In the genomic region with DNA sequence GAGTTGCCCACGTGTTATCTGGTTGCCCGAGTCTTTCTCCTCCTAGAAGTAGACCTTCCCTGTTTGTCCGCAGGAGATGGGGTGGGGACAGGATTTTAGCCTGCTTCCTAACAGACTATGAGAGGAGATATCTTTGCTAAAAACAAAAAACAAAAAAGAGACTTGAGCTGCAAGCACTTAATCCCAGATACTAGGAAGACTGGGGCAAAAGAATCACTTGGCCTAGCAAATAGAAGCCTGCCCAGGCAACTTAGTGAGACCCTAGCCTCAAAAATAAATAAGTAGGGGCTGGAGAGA, we compare ENCODE assay signal across 10 mouse cellular contexts. TPM values are rescaled to one million over a fixed set of nuclear protein-coding genes. Genes with fewer than 3 reads are reported as not detected.
DNase-seq lines count a peak whose midpoint lies in the region; ATAC-seq lines count a peak whose summit lies in the region.
"Had no signal": no experiment of that assay in that cellular context is flagged by ENCODE, and none has a peak within 500 bp of the region (broad histone marks: within the 10 kb centered on the region; RNA-seq: fewer than 3 reads in every experiment).

No protein-coding gene starts in this region.

- ATAC-seq in kidney, embryonic 15.5 days (replicated peaks; ENCODE audit: low FRiP score), result no peak
- ATAC-seq in embryonic facial prominence, embryonic 14.5 days (ENCODE audit: low read depth), result no peak
- ATAC-seq in hindbrain, embryonic 13.5 days (ENCODE audit: low FRiP score), result no peak
- no peak for ATAC-seq in midbrain, embryonic 15.5 days (replicated peaks)

- H3K9me3 ChIP-seq in kidney, embryonic 15.5 days (replicated peaks), result no peaks in the 10 kb centered on the region
- H3K9me3 ChIP-seq in embryonic facial prominence, embryonic 14.5 days (ENCODE audit: control insufficient read depth, low read length), result no peaks in the 10 kb centered on the region
- no peaks in the 10 kb centered on the region for H3K9me3 ChIP-seq in hindbrain, embryonic 13.5 days
- H3K9me3 ChIP-seq in midbrain, embryonic 15.5 days, result no peaks in the 10 kb centered on the region
- H3K9me3 ChIP-seq: G1E had no signal

- no peak for DNase-seq in kidney, adult 9 months
- DNase-seq in embryonic facial prominence, embryonic 14.5 days (ENCODE audit: low spot score), result no peak
- no peak for DNase-seq in gastrocnemius, postnatal 10 days
- no peak for DNase-seq in adrenal gland, adult 18-20 months (ENCODE audit: low spot score in 2 of 2)
- DNase-seq in urinary bladder, postnatal 36 days (ENCODE audit: low spot score in 2 of 2), result no peak
- DNase-seq: adrenal gland, postnatal 14 days had no signal

- peak overlapping the region; percentile 47; the same call in 1 of the 2 replicates for H3K9ac ChIP-seq in kidney, embryonic 15.5 days
- peak overlapping the region; percentile 75 for H3K9ac ChIP-seq in embryonic facial prominence, embryonic 14.5 days (ENCODE audit: low read depth, low read length)
- no peak overlapping the region for H3K9ac ChIP-seq in hindbrain, embryonic 13.5 days
- no peak overlapping the region for H3K9ac ChIP-seq in midbrain, embryonic 15.5 days

- H3K27me3 ChIP-seq in kidney, embryonic 15.5 days, result no peaks in the 10 kb centered on the region; the same call in 1 of the 2 replicates
- no peaks in the 10 kb centered on the region for H3K27me3 ChIP-seq in embryonic facial prominence, embryonic 14.5 days (replicated peaks; ENCODE audit: control insufficient read depth, insufficient read depth, low read length)
- peaks cover 19% of the 10 kb centered on the region for H3K27me3 ChIP-seq in hindbrain, embryonic 13.5 days
- H3K27me3 ChIP-seq in midbrain, embryonic 15.5 days (replicated peaks), result no peaks in the 10 kb centered on the region; the same call in 1 of the 2 replicates

- no peaks in the 10 kb centered on the region for H3K36me3 ChIP-seq in kidney, embryonic 15.5 days
- no peaks in the 10 kb centered on the region for H3K36me3 ChIP-seq in embryonic facial prominence, embryonic 14.5 days (ENCODE audit: control insufficient read depth, insufficient read depth, low read length)
- H3K36me3 ChIP-seq in hindbrain, embryonic 13.5 days, result no peaks in the 10 kb centered on the region
- no peaks in the 10 kb centered on the region for H3K36me3 ChIP-seq in midbrain, embryonic 15.5 days (replicated peaks)
- H3K36me3 ChIP-seq: G1E had no signal

- peak overlapping the region; percentile 88 for H3K27ac ChIP-seq in kidney, embryonic 15.5 days
- H3K27ac ChIP-seq in embryonic facial prominence, embryonic 14.5 days (replicated peaks; ENCODE audit: low read depth, low read length), result peak overlapping the region; percentile 95
- peak overlapping the region; percentile 70 for H3K27ac ChIP-seq in hindbrain, embryonic 13.5 days
- peak overlapping the region; percentile 67; the same call in 1 of the 2 replicates for H3K27ac ChIP-seq in midbrain, embryonic 15.5 days

- peak overlapping the region; percentile 36 for H3K4me3 ChIP-seq in kidney, embryonic 15.5 days (replicated peaks)
- H3K4me3 ChIP-seq in embryonic facial prominence, embryonic 14.5 days (ENCODE audit: low read depth, low read length), result peak overlapping the region; percentile 42
- no peak overlapping the region for H3K4me3 ChIP-seq in hindbrain, embryonic 13.5 days
- H3K4me3 ChIP-seq in midbrain, embryonic 15.5 days, result no peak overlapping the region

- peak overlapping the region; percentile 61 for H3K4me2 ChIP-seq in kidney, embryonic 15.5 days
- H3K4me2 ChIP-seq in embryonic facial prominence, embryonic 14.5 days (ENCODE audit: low read depth, low read length), result peak overlapping the region; percentile 57
- peak overlapping the region; percentile 45 for H3K4me2 ChIP-seq in hindbrain, embryonic 13.5 days
- H3K4me2 ChIP-seq in midbrain, embryonic 15.5 days, result no peak overlapping the region

- peaks cover 41% of the 10 kb centered on the region for H3K4me1 ChIP-seq in kidney, embryonic 15.5 days
- H3K4me1 ChIP-seq in embryonic facial prominence, embryonic 14.5 days (ENCODE audit: control insufficient read depth, insufficient read depth, low read length), result peaks cover 39% of the 10 kb centered on the region
- H3K4me1 ChIP-seq in hindbrain, embryonic 13.5 days (replicated peaks), result peaks cover 40% of the 10 kb centered on the region
- H3K4me1 ChIP-seq in midbrain, embryonic 15.5 days, result peaks cover 27% of the 10 kb centered on the region

- WGBS in kidney, embryonic 15.5 days, result 58% methylated on average over 3 of the region's 3 CpGs
- 56% methylated on average over 3 of the region's 3 CpGs for WGBS in embryonic facial prominence, embryonic 14.5 days
- WGBS in hindbrain, embryonic 13.5 days, result 20% methylated on average over 3 of the region's 3 CpGs
- WGBS in midbrain, embryonic 15.5 days, result 22% methylated on average over 3 of the region's 3 CpGs

RNA-seq across cellular contexts. Expression of gene Gm11627, which starts 0.7 kb away (rescaled TPM):
- polyA plus RNA-seq in kidney, embryonic 15.5 days (2015; fragmentation: Nextera tagmentation; extraction: Ambion mirVana), result 8.5 and 8.7 TPM in 2 replicates
- polyA plus RNA-seq in embryonic facial prominence, embryonic 14.5 days (2014; fragmentation: Nextera tagmentation; extraction: Ambion mirVana), result 9.5 and 15.7 TPM in 2 replicates
- polyA plus RNA-seq in hindbrain, embryonic 13.5 days (2015; fragmentation: Nextera tagmentation; extraction: Ambion mirVana), result 2.8 and 5.3 TPM in 2 replicates
- polyA plus RNA-seq in midbrain, embryonic 15.5 days (2015; fragmentation: Nextera tagmentation; extraction: Ambion mirVana), result 1.9 and 3.4 TPM in 2 replicates
- total RNA-seq in gastrocnemius, postnatal 10 days (2021), result 1 to 10 TPM in 1 of 2 experiments, under 1 TPM in 1; 0.50 to 1.0 TPM
- not detected for total RNA-seq in adrenal gland, adult 18-20 months (2021)
- total RNA-seq: G1E had no signal
- polyA plus RNA-seq: G1E had no signal

RNA-seq across cellular contexts. Expression of gene Gpatch8, which starts 23.8 kb away (rescaled TPM):
- 57.4 and 62.1 TPM in 2 replicates for polyA plus RNA-seq in kidney, embryonic 15.5 days (2015; fragmentation: Nextera tagmentation; extraction: Ambion mirVana)
- polyA plus RNA-seq in embryonic facial prominence, embryonic 14.5 days (2014; fragmentation: Nextera tagmentation; extraction: Ambion mirVana), result 36.1 and 41.2 TPM in 2 replicates
- 83.4 and 86.1 TPM in 2 replicates for polyA plus RNA-seq in hindbrain, embryonic 13.5 days (2015; fragmentation: Nextera tagmentation; extraction: Ambion mirVana)
- 72.7 and 76.4 TPM in 2 replicates for polyA plus RNA-seq in midbrain, embryonic 15.5 days (2015; fragmentation: Nextera tagmentation; extraction: Ambion mirVana)
- 10 to 100 TPM; 28.9 to 33.9 TPM for total RNA-seq in gastrocnemius, postnatal 10 days (2021)
- 10 to 100 TPM; 24.6 to 29.8 TPM for total RNA-seq in adrenal gland, adult 18-20 months (2021)

RNA-seq across cellular contexts. Expression of gene Fzd2, which starts 24.2 kb away (rescaled TPM):
- polyA plus RNA-seq in kidney, embryonic 15.5 days (2015; fragmentation: Nextera tagmentation; extraction: Ambion mirVana), result 28.5 and 34.0 TPM in 2 replicates
- polyA plus RNA-seq in embryonic facial prominence, embryonic 14.5 days (2014; fragmentation: Nextera tagmentation; extraction: Ambion mirVana), result 41.7 and 48.9 TPM in 2 replicates
- 10.5 and 11.8 TPM in 2 replicates for polyA plus RNA-seq in hindbrain, embryonic 13.5 days (2015; fragmentation: Nextera tagmentation; extraction: Ambion mirVana)
- 7.4 and 9.5 TPM in 2 replicates for polyA plus RNA-seq in midbrain, embryonic 15.5 days (2015; fragmentation: Nextera tagmentation; extraction: Ambion mirVana)
- total RNA-seq in gastrocnemius, postnatal 10 days (2021), result 10 to 100 TPM in 1 of 2 experiments, 1 to 10 TPM in 1; 8.0 to 12.5 TPM
- 1 to 10 TPM; 2.6 to 3.6 TPM for total RNA-seq in adrenal gland, adult 18-20 months (2021)
- total RNA-seq: G1E had no signal
- polyA plus RNA-seq: G1E had no signal

Comparison
In these comparisons a context has a peak if more than half of its experiments do, and no peak if none do; other contexts are left out.
1. H3K4me3 ChIP-seq: peak in kidney, embryonic 15.5 days (single experiment) and embryonic facial prominence, embryonic 14.5 days (single experiment); none in hindbrain, embryonic 13.5 days (single experiment) and midbrain, embryonic 15.5 days (single experiment).
2. H3K9ac ChIP-seq: peak in kidney, embryonic 15.5 days (single experiment) and embryonic facial prominence, embryonic 14.5 days (single experiment); none in hindbrain, embryonic 13.5 days (single experiment) and midbrain, embryonic 15.5 days (single experiment).
3. Peak in every context shown above with its lines, with median percentiles within 50 percentile points of each other: H3K27ac ChIP-seq.